Mouse (Mus musculus): ENCODE results near the gene Fam205a2. TPM values are rescaled to one million over a fixed set of nuclear protein-coding genes. Genes with fewer than 3 reads are reported as not detected.
"Not testable (repeated sequence)": the region's sequence is repeated elsewhere in the genome, so short reads cannot be mapped to it uniquely, and the experiment has no call there.

The Fam205a2 gene
- not detected in 2 replicates for polyA plus RNA-seq (2014; fragmentation: Nextera tagmentation; extraction: Ambion mirVana)

DNA sequence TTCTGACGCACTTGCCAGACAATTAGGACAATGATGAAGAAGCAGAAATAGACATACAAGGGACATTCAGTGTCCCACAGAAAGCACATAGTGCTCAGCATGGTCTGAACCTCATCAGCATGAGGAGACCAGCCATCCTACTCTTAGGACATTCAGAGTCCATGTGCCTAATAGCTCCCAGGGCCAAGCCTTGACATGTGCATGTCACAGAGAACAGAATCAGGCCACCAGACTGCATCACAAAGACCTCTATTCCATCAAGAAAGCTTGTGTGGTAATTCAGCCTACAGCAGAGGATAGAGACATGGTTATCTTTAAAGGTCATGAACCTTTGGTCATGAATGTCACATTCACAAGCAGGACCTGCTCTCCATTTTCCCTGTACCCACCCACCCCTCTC lies at the start of gene Fam205a2:
Gene Fam205a2 (minus strand): TSS at position 101 of the 400 bp plus-strand sequence.
- H3K4me3 ChIP-seq (ENCODE audit: low read depth, low read length); H3K4me2 ChIP-seq; H3K36me3 ChIP-seq (ENCODE audit: control insufficient read depth, insufficient read depth, low read length); H3K27ac ChIP-seq (ENCODE audit: low read depth, low read length); H3K27me3 ChIP-seq (ENCODE audit: control insufficient read depth, insufficient read depth, low read length); H3K9me3 ChIP-seq (ENCODE audit: control insufficient read depth, low read length); DNase-seq (ENCODE audit: low spot score, missing footprints); ATAC-seq (ENCODE audit: low FRiP score); H3K9ac ChIP-seq (ENCODE audit: low read length); H3K4me1 ChIP-seq (ENCODE audit: control insufficient read depth, insufficient read depth, low read length): not testable (repeated sequence)
- no CpG with 5 or more reads among the region's 1 CpGs for WGBS

Other genes with a start within 250 kb of the Fam205a2 start
- not detected in 2 replicates for gene Gm21953, start 233.9 kb downstream of the Fam205a2 start, polyA plus RNA-seq (2014; fragmentation: Nextera tagmentation; extraction: Ambion mirVana)
- not detected in 2 replicates for gene Fam205a3, start 209.8 kb downstream of the Fam205a2 start, polyA plus RNA-seq (2014; fragmentation: Nextera tagmentation; extraction: Ambion mirVana)
- not detected in 2 replicates for gene Gm21586, start 88.8 kb downstream of the Fam205a2 start, polyA plus RNA-seq (2014; fragmentation: Nextera tagmentation; extraction: Ambion mirVana)
- not detected in 2 replicates for gene Gm2163, start 61.4 kb downstream of the Fam205a2 start, polyA plus RNA-seq (2014; fragmentation: Nextera tagmentation; extraction: Ambion mirVana)
- not detected in 2 replicates for gene Gm10591, start 84.0 kb upstream of the Fam205a2 start, polyA plus RNA-seq (2014; fragmentation: Nextera tagmentation; extraction: Ambion mirVana)
- not detected in 2 replicates for gene Gm2564, start 101.5 kb upstream of the Fam205a2 start, polyA plus RNA-seq (2014; fragmentation: Nextera tagmentation; extraction: Ambion mirVana)
- not detected in 2 replicates for gene Ccl27b, start 127.1 kb upstream of the Fam205a2 start, polyA plus RNA-seq (2014; fragmentation: Nextera tagmentation; extraction: Ambion mirVana)
- gene Il11ra2, start 133.7 kb upstream of the Fam205a2 start, polyA plus RNA-seq (2014; fragmentation: Nextera tagmentation; extraction: Ambion mirVana) = not detected in 2 replicates
- gene 4930578G10Rik, start 207.4 kb upstream of the Fam205a2 start, polyA plus RNA-seq (2014; fragmentation: Nextera tagmentation; extraction: Ambion mirVana) = 1.3 and 1.4 TPM in 2 replicates
- gene Ccl19, start 228.4 kb upstream of the Fam205a2 start, polyA plus RNA-seq (2014; fragmentation: Nextera tagmentation; extraction: Ambion mirVana) = not detected in 2 replicates
- 0.19 and 0.42 TPM in 2 replicates for gene Ccl21a, start 245.8 kb upstream of the Fam205a2 start, polyA plus RNA-seq (2014; fragmentation: Nextera tagmentation; extraction: Ambion mirVana)

Measured in midbrain, embryonic 11.5 days (tissue).